9 mouse cellular contexts compared by ENCODE assay signal in genomic region chr11:88482636-88483035, GRCm38 (mm10).
DNase-seq lines count a peak whose midpoint lies in the region; ATAC-seq lines count a peak whose summit lies in the region.
"Had no signal": no experiment of that assay in that cellular context is flagged by ENCODE, and none has a peak within 500 bp of the region (broad histone marks: within the 10 kb centered on the region; RNA-seq: fewer than 3 reads in every experiment).

No protein-coding gene starts in this region.

- H3K9ac ChIP-seq in lung, embryonic 15.5 days = no peak overlapping the region
- H3K9ac ChIP-seq in hindbrain, embryonic 15.5 days = no peak overlapping the region

- H3K27me3 ChIP-seq in lung, embryonic 15.5 days = no peaks in the 10 kb centered on the region
- no peaks in the 10 kb centered on the region for H3K27me3 ChIP-seq in forebrain, embryonic 10.5 days (ENCODE audit: poor library complexity, severe bottlenecking)
- no peaks in the 10 kb centered on the region for H3K27me3 ChIP-seq in hindbrain, embryonic 15.5 days

- no peak for ATAC-seq in lung, embryonic 15.5 days (ENCODE audit: borderline replicate concordance, extremely low read depth, low FRiP score, low TSS enrichment)
- peak; percentile 28; the same call in 1 of the 2 replicates for ATAC-seq in hindbrain, embryonic 15.5 days (ENCODE audit: low FRiP score, low read depth)
- ATAC-seq in erythroid progenitor cell, adult 5-6 weeks (replicated peaks; ENCODE audit: low FRiP score, poor library complexity, severe bottlenecking) = no peak

- no peaks in the 10 kb centered on the region for H3K36me3 ChIP-seq in lung, embryonic 15.5 days
- peaks cover 31% of the 10 kb centered on the region for H3K36me3 ChIP-seq in forebrain, embryonic 10.5 days (replicated peaks)
- no peaks in the 10 kb centered on the region for H3K36me3 ChIP-seq in hindbrain, embryonic 15.5 days

- H3K4me1 ChIP-seq in lung, embryonic 15.5 days = peaks cover 54% of the 10 kb centered on the region
- H3K4me1 ChIP-seq in forebrain, embryonic 10.5 days = peaks cover 89% of the 10 kb centered on the region
- H3K4me1 ChIP-seq in hindbrain, embryonic 15.5 days (replicated peaks) = peaks cover 70% of the 10 kb centered on the region

- H3K27ac ChIP-seq in lung, embryonic 15.5 days = peak overlapping the region; percentile 21; the same call in 1 of the 2 replicates
- H3K27ac ChIP-seq in forebrain, embryonic 10.5 days = peak overlapping the region; percentile 93
- H3K27ac ChIP-seq in hindbrain, embryonic 15.5 days (replicated peaks) = peak overlapping the region; percentile 83

- no peak for DNase-seq in lung, postnatal 36 days
- DNase-seq in forebrain, embryonic 10.5 days (ENCODE audit: extremely low spot score, low spot score) = peak; percentile 62
- peak; percentile 25 for DNase-seq in right cerebral cortex, postnatal 4 days
- DNase-seq in urinary bladder, postnatal 4 days (ENCODE audit: low spot score in 2 of 2) = no peak
- DNase-seq: lung, postnatal 14 days; thymus, adult 2 months had no signal

- WGBS in lung, embryonic 15.5 days = 57% methylated on average over 11 of the region's 11 CpGs
- WGBS in forebrain, embryonic 10.5 days = 30% methylated on average over 11 of the region's 11 CpGs
- WGBS in hindbrain, embryonic 15.5 days = 21% methylated on average over 11 of the region's 11 CpGs

- H3K4me2 ChIP-seq in lung, embryonic 15.5 days = no peak overlapping the region
- no peak overlapping the region; the same call in 1 of the 2 replicates for H3K4me2 ChIP-seq in hindbrain, embryonic 15.5 days

- H3K9me3 ChIP-seq in lung, embryonic 15.5 days = no peaks in the 10 kb centered on the region
- no peaks in the 10 kb centered on the region for H3K9me3 ChIP-seq in forebrain, embryonic 10.5 days
- H3K9me3 ChIP-seq in hindbrain, embryonic 15.5 days = no peaks in the 10 kb centered on the region

- H3K4me3 ChIP-seq in lung, embryonic 15.5 days = no peak overlapping the region
- peak overlapping the region; percentile 36; the same call in 1 of the 2 replicates for H3K4me3 ChIP-seq in forebrain, embryonic 10.5 days
- no peak overlapping the region for H3K4me3 ChIP-seq in hindbrain, embryonic 15.5 days

Comparison
In these comparisons a context has a peak if more than half of its experiments do, and no peak if none do; other contexts are left out.
1. H3K27ac ChIP-seq: peak in every context shown above with its lines; median percentile 93 in forebrain, embryonic 10.5 days; 83 in hindbrain, embryonic 15.5 days; 21 in lung, embryonic 15.5 days.
2. DNase-seq: peak in forebrain, embryonic 10.5 days (single experiment) and right cerebral cortex, postnatal 4 days (single experiment); none in lung, postnatal 36 days (single experiment) and urinary bladder, postnatal 4 days (0 of 2).